Mouse (Mus musculus): Measurements from ENCODE around the gene Cipc. TPM values are rescaled to one million over a fixed set of nuclear protein-coding genes. Genes with fewer than 3 reads are reported as not detected.

Cipc gene
- 10 to 100 TPM; 59.9 to 61.9 TPM for total RNA-seq (2021)

- intact Hi-C loops (cut with DNase I): loop anchor here (2.0 kb wide), 1 partner anchor 152 kb away; no protein-coding TSS in a partner anchor
- DNase-seq (ENCODE audit: extremely low spot score in 1 of 2, low spot score in 2 of 2): peak; percentile 99 to 100
Measured at GRCm38 (mm10) chr12:86946862-86947574, at the start of gene Cipc. TSS of gene Cipc (plus strand) at chr12:86947043.

- intact Hi-C loops (cut with DNase I): no loop called here
- peak in 1 of 2 experiments; percentile 34 for DNase-seq (ENCODE audit: extremely low spot score in 1 of 2, low spot score in 2 of 2)
Measured at GRCm38 (mm10) chr12:86897769-86898273, 49.0 kb upstream of the Cipc start.

- intact Hi-C loops (cut with DNase I): no loop called here
- DNase-seq (ENCODE audit: extremely low spot score in 1 of 2, low spot score in 2 of 2): no peak
Measured at GRCm38 (mm10) chr12:86898448-86898847, 48.4 kb upstream of the Cipc start.

- DNase-seq (ENCODE audit: extremely low spot score in 1 of 2, low spot score in 2 of 2): peak in 1 of 2 experiments; percentile 48
- intact Hi-C loops (cut with DNase I): no loop called here
Measured at GRCm38 (mm10) chr12:86899461-86900179, 47.2 kb upstream of the Cipc start.

- DNase-seq (ENCODE audit: extremely low spot score in 1 of 2, low spot score in 2 of 2): no peak
- intact Hi-C loops (cut with DNase I): no loop called here
Measured at GRCm38 (mm10) chr12:86903828-86904806, 42.7 kb upstream of the Cipc start.

DNA sequence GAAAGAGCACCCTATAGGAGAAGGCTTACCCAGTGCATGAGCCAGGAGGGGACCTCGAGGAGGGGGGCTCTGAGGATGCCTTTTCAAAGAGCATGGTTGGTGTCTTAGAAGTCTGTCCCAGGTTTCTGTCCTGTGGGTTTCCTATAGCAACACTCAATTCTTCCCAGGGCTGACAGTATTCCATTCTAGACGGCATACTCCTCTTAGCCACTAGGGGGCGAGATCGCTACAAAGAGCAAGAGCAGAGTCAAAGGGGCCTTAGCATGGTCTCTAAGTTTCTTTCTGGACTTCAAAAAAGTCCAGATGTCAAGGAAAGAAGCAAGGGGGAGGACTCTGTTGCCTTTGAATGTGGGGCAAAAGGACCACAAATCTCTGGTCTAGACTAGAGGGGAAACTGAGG is 41.6 kb upstream of the Cipc start:
- intact Hi-C loops (cut with DNase I): loop anchor here (5.0 kb wide), 1 partner anchor 108 kb away; no protein-coding TSS in a partner anchor
- DNase-seq (ENCODE audit: extremely low spot score in 1 of 2, low spot score in 2 of 2): peak in 1 of 2 experiments; percentile 49

DNA sequence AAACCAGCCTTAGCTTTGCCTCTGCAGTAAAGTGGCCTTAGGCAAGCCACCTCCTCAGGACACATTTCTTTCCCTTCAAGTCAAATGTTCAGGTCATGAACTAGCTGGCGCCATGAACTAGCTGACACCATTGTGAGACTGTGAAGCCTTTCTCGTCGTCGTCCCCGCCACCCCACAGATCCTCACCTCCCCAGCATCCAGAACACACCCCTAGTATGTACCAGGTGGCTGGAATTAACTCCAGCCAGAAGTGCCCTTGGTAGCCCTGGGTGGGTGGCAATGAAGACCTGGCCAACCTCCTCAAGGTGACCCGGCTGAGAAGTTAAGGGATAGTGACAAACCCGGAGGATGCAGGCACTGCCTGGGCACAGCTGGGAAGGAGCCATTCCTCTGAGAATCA is 41.0 kb upstream of the Cipc start:
- DNase-seq (ENCODE audit: extremely low spot score in 1 of 2, low spot score in 2 of 2): no peak
- intact Hi-C loops (cut with DNase I): loop anchor here (5.0 kb wide), 1 partner anchor 109 kb away; no protein-coding TSS in a partner anchor

DNA sequence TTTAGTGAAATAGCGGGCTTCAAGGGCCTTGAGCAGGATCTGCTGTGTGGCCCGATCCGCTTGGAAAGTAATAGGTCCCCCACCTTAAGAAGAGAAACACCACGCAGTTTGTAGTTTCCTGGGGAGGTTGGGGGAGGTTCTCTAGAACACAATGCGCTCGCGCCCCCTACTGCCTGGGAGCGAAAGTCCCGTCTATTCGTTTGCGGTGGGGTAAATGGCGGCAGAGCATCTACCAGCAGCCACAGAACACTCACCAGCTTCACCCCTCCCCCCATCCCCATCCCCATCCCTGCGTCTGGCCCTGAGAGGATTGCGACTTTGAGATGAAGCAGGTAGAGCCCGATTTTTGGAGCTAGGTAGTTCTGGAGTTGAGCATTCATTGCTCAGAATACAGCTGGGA is 40.4 kb upstream of the Cipc start:
- peak; percentile 78 to 87 for DNase-seq (ENCODE audit: extremely low spot score in 1 of 2, low spot score in 2 of 2)
- intact Hi-C loops (cut with DNase I): loop anchor here (5.0 kb wide), 1 partner anchor 109 kb away; no protein-coding TSS in a partner anchor

DNA sequence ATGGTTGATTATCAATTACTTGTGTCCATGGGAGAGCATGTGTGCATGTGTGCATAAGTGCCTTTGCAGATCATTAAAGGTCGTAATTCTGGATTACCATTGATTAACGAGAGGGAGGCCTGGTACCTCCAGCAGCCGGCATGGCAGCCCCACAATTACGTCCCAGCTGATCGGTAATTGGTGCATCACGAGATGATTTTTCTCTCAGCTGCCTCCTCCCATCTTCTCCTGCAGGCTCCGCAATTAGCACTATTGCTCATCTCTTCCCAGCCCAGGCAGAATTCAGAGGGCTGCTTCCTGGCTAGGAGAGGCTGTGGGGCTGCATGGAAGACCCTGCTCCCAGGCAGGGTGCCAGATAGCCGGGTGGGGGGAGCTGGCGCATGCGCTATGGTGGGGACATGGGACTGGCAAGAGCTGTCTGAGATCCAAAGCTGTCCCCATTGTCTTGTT is 35.3 kb upstream of the Cipc start:
- peak; percentile 74 to 76 for DNase-seq (ENCODE audit: extremely low spot score in 1 of 2, low spot score in 2 of 2)
- intact Hi-C loops (cut with DNase I): no loop called here

DNA sequence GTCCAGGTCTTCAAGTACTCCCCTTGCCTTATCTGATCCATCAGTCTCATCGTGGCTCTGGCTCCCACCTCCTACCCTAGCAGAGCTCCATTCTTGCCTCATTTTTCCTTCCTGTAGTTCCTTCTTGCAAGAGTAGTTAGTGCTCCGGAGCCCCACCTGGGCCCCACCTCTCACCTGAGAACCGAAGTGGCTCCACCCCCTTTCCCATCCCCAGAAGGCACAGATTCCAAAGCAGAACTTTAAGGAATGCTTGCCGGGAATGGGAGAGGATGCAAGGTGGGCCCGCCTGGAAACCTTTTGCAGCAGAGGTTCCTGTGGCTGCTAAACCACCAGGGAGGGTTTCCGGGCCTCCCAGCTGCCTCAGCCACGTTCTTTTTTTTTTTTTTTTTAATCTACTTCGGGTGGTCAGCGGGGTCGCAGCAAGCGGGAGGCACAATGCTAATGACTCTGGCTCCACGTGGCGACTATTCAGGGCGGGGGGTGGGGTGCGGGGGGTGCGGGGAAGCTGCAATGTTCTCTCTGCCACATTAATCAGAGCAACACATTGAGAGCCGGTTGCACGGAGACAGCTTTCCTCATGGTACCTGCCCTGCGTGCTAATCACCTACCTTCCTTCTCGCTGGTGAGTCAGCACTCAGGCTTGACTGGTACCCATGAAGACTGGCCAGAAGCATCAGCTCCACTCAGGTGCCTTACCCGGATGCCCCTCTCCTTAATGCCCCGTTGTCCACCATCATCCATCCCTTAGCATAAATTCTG is 34.3 kb upstream of the Cipc start:
- DNase-seq (ENCODE audit: extremely low spot score in 1 of 2, low spot score in 2 of 2): no peak
- intact Hi-C loops (cut with DNase I): no loop called here

GRCm38 (mm10) chr12:86914351-86914750 is 32.5 kb upstream of the Cipc start:
- intact Hi-C loops (cut with DNase I): no loop called here
- DNase-seq (ENCODE audit: extremely low spot score in 1 of 2, low spot score in 2 of 2): no peak

DNA sequence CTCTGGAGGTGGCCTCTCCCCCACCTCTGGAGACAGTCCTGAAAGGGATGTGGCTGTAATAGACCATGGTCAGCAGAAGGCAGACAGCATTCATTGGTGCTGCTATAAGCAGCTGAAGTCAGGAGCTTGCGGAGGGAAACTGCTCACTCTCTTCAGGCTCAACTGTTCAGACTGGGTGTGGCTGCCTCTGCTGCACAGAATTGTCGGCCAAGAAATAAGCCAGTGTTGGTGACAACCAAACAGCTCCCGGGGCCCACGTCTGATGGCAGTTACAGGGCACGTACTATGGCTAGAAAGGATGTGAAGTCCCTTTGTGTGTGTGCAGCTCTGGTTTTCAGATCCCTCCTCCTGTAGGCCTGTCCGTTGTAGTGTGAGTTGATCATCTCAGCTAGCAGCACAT is 32.1 kb upstream of the Cipc start:
- no peak for DNase-seq (ENCODE audit: extremely low spot score in 1 of 2, low spot score in 2 of 2)
- intact Hi-C loops (cut with DNase I): no loop called here

DNA sequence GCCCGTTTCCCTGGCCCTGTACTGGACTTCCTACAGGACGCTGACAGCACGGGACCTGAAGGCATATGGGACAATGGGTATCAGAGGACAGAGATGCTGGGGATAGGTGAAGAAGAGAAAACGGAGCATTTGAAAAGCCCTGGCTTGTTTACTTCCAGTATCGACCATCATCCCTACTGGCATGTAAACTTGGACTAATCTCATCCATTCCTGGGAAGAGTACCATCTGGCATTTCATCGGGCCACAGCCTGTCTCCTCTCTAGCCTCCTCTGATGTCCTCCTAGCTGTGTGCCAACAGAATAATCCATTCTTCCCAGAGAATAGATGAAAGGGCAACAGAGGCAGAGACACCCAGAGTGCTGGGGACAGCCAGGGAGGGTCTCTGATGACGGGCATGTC is 31.2 kb upstream of the Cipc start:
- DNase-seq (ENCODE audit: extremely low spot score in 1 of 2, low spot score in 2 of 2): no peak
- intact Hi-C loops (cut with DNase I): no loop called here

DNA sequence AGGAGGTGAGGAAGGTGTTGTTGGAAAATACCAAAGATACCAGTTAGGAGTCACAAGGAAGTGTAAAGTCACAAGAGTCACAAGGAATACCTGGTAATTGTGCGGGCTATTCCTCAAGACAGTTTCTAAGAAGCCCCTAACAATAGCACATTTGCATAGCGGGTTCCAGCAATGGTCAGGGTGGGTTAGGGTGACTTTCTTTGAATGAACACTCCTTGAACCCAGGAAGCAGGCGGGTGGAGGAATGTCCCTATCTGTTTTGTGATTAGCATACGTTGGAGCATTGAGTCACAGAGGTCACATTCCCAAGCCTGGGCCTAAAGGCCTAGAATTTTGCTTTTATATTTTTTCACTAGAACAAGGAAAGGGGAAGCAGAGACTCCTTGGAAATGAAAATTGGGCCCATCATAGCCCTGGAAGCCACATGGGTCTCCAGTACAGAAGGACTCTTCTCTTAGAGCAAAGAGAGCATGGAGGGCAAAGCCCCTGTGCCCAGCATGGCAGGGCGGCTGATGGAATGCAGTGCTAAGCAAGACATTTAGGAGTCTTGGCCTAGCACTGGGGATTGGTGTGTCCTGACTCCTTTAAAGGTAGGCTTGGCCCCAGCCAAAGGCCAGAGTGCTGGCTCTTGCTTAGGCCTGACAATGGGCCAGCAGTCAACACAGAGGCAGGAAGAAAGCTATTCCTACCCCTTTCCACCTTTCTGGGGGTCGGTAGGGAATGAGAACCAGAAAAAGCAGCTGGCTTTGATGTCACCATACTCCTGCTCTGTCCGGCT is 29.9 kb upstream of the Cipc start:
- no peak for DNase-seq (ENCODE audit: extremely low spot score in 1 of 2, low spot score in 2 of 2)
- intact Hi-C loops (cut with DNase I): no loop called here

GRCm38 (mm10) chr12:86918361-86918967 is 28.4 kb upstream of the Cipc start:
- no peak for DNase-seq (ENCODE audit: extremely low spot score in 1 of 2, low spot score in 2 of 2)
- intact Hi-C loops (cut with DNase I): no loop called here

GRCm38 (mm10) chr12:86918983-86919722 is 27.7 kb upstream of the Cipc start:
- no peak for DNase-seq (ENCODE audit: extremely low spot score in 1 of 2, low spot score in 2 of 2)
- intact Hi-C loops (cut with DNase I): no loop called here

All from left cerebral cortex, postnatal 10 days (tissue).